Mouse (Mus musculus): ENCODE measurements at regions not wholly inside any gene's neighbourhood (a gene's known extent, or its start where the extent isn't known, plus 50 kb on each side); places are given as distances from the start of the nearest gene placed in this dataset.

DNA sequence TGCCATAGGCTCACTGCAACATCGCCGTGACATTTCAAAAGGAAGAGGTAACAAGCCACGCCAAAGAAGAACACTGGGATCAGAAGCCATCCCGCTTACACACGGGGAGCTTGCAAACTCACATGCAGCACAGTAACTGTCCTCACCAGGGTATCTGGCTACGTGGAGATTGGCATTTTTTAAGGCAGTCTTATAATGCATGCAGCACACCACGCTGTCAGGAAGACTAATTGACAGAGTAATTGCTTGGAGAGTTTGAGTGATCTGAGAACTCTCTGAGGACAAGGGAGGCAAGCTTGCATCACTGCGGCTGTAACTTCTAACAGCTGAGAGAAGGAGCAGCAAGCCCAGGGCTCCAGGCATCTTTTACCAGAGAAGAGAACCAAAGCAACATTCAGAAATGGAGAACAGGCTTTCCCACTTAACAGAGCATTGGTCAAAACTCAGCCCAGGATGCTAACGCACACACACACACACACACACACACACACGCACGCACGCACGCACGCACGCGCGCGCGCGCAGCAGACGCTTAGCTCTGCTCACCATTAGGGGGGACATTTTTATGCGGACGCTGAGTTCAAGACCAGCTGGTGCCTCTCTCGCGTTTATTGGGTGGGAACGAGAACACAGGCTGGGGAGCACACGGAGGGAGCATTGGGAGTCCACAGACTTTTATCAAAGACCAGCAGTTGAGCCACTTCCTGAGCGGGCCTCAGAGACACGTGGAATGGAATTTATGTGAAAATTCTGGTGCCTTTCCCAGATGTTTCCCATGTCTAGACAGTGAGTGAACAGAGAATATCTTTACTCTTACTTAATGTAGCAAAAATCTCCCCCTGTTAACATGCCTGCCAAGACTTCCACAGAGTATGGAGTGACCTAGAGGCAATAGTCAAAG lies 66.6 kb downstream of the 1700129C05Rik start:
- no peak for DNase-seq

DNA sequence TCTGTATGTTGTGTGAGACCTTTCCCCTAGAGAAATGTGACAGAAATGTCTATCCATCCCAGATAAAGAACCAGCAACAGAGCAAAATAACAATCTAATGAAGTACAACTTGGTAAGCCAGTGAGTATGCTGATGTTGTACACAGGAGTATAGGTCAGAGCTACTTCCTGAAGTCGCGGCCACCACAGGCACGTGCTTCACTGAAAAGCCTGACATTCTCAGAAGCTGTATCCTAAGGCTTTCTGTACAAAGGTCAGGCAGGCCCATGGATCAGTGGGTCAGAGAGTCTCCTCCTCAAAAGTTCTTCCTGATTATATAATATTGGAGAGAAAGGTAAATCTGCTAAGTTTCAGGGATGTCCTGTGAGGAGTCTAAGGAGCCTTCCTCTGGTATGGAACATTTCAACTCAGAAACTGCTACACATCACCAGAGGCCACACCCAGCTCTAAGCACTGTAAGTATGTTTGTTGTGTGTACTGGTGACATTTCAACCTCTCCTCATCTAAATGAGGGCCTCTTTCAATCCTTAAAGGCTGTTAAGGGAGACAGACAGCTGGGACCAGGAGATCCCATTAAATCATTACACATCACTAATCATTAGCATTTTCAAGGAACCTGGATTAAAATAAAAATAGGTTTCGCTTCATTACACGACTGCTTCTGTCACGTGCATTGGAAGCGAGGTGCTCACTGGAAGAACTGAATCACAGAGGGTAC lies 70.2 kb downstream of the 1700129C05Rik start:
- no peak for DNase-seq

DNA sequence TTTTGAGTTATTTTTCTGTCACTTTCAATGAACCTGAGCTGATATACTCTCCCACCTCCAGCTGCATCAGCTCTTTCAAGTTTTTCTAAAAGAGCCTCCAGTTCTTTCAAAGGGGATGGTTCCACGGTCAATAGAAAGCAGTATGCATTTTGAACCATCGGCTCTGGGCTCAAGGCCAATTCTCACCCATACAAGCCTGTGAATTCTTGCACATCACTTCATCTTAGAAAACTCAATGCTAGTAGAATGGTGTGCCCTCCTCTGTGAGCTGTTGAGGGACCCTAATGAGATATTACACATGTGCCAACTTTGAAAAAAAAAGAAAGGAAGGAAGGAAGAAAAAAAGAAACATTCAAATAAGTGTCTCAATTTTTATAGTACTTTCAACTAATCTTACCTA lies 72.6 kb downstream of the 1700129C05Rik start:
- DNase-seq, result no peak

DNA sequence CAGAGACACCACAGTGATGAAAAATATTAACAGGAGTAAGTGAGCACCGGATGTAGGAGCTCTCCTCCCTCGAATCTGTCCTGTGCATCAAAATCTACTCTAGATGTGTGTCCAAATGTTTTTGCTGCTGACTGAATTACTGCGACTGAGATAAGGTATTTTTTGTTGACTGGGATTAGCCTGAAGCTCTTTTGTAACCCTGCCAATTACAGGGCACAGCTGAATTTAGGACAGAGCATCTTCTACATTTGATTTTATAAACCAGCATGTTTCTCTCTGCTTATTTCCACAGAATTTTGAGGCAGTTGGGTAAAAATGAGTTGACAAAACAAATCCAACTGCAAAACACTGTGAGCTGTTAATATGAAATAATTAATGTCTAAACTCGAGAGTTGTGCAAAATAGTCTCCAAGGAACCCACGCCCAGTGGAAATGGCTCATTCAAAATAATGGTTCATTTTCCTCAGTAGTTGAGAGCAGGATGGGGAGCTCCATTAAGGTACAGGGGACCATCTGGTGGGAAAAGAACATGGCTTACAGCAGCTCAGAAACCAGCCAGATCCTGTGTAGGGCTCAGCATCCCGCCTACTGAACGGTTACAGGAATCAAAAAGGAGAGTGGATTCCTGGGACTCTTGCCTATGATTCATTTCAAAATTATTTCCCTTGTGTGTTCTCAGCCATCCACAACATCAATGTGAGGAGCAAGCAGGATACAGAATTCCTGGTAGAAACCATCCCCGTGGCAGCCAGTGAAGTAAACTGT lies 76.1 kb downstream of the 1700129C05Rik start:
- DNase-seq, result no peak

DNA sequence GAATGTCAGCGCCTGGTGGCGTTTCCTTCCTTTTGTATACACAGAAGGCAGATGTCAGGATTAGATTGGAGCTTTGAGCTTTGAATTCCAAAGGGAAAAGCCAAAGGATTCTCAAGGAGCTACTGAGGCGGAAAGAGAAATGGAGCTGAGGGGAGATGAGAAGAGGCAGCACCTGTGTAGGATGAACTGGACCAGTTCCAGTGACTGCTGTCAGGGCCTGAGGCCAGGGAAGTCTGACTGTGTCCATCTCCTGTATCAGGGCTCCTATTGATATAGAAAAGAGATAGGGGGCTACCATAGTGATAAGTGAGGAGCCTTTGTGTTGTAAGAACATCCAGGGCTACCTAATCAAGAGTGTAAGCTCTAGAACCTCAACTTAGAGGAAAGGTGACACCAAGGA lies 79.5 kb downstream of the 1700129C05Rik start:
- DNase-seq, result no peak

DNA sequence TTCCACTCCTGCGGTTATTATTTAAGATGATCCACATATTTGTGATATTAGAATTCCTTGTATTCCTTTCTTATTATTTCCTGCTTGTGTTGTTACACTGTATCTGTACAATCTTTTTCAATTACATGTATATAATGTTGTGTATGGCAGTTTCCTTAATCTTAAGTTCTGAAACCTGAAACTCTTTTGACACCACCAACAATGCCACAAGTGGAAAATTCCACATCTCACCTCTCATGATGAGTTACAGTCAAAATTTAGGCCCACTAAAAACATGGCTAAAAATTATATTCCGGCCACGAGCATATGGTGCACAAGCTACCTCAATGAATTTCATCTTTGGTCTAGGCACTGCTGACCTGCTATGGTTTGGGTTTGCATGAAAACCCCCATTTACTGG lies 85.9 kb downstream of the 1700129C05Rik start:
- DNase-seq, result no peak

DNA sequence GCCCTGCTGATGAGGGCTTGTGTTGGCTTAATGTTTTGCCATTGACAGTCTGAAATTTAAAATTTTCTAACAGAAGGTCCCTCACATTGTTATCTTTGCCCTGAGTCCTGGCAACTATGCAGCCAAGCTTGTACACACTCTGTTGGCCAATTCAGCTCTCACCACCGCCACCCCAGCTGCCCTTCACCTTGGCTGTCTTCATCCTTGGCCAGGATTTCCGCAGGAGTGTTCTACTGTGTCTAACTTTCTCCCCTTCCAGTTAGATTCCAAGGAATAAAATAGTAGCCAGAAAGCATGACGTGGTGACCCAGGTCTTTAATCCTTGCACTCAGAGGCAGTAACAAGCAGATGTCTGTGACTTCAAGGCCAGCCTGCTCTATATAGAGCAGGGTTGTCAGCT lies 87.4 kb downstream of the 1700129C05Rik start:
- peak in 1 of 2 experiments; percentile 18 for DNase-seq

- DNase-seq, result no peak
These were observed 90.3 kb downstream of the 1700129C05Rik start for GRCm38 (mm10) chr14:59052421-59052820.

DNA sequence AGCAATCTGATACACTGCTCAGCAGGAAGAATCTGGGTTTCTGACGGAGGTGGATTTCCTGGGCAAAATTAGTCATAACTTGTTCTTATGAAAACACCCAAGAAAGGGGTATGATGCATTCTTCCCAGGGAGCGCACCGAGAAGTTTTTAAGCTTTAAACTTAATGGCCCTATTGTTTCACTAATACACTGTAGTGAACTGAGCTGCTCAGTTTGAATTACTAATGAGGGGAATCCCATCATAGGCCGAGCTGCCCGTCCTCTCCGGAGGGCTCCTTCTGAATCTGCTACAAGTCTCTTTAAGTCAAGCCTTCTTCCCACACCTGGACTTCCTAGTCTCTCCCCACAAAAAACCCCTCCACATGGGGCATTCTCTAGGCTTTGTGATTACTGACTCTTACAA lies 91.2 kb downstream of the 1700129C05Rik start:
- no peak for DNase-seq

DNA sequence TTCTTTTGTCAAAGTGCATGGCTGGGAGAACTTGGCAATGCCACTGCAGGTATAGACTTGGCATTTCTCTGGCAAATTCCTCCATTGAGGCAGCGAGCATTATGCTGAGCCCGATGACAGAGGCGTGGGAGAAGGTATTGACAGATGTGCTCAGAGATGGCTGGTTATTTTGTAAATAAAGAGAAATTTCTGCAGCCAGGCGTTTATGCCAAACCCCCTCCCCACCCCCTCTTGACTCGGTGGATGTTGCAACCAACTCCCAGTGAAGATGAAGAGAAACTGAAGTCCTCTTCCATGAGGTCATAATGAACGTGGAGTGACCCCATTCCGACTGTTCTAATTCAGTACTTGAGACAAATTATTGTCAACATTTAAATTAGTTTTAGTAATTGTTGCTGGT lies 97.0 kb downstream of the 1700129C05Rik start:
- DNase-seq, result no peak

DNA sequence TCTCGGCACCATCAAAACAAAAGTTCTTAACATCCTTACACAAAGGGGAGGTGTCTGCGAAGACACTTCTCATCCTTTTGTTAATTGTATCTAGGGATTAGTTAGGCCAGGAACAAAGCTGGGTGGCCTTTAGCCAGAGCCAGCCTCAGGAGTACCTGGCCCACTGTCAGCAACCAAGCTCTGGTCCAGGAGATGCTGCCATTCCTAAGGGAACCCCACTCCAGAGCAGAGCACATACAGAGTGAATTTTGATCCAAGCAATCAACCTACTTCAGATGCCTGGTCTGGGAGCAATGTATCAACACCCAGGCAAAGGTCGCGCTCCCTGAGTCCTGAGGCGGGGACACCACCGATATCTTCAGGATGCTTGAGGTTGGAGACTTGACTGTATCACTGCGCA lies 97.5 kb downstream of the 1700129C05Rik start:
- DNase-seq, result no peak

DNA sequence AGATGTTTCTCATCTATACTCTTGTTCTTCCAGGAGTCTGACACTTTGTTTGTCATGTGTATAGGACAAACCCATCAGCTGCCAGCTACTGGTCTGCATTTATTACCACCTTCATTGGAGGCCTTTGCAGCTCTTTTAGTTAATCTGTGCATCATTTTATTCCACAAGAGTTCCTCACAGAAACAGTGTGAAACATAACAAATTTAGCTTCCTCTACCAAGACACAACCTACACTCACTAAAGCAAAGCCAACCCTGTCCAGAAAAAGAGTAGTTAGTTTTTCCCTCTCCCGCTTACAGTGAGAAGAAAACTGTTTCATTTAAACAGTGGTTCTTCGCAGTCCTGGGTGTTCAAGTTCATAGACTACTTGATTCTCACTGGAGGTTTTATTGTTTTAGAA lies 100.5 kb downstream of the 1700129C05Rik start:
- no peak for DNase-seq

GRCm38 (mm10) chr14:59025757-59026156 lies 116.9 kb downstream of the 1700129C05Rik start:
- peak; percentile 6 to 23 for DNase-seq

- DNase-seq, result no peak
These were observed 133.2 kb downstream of the 1700129C05Rik start for GRCm38 (mm10) chr14:59009534-59009933.

DNA sequence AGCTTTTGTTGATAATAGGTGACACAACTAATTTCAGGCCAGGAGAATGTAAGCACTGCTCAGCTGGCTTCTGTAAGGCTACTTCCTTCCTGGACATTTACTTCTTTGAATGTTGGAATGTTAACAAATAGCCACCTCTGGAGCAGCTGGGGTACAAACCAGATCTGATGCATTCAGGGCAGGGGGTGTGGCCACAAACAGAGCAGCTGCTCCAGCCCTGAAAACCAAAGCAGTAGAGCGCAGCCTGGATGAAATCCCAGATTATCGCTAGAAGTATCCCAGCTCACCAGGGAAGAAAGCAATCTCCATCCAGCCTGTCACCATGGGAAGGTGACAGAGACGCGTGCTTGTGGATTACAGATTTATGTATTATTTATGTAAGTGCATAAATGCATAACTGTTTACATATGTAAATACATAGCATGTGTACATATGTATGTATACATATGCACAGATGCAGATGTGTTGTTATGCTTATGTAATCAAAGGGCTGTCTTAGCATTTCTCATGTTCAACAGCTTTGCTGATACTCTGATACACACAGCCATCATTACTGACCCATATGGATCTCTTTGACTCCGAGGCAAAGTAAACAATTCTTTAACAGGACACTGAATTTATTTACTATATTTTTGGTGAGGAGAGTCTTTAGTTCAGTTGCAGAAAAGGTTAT lies 143.5 kb downstream of the 1700129C05Rik start:
- no peak for DNase-seq

DNA sequence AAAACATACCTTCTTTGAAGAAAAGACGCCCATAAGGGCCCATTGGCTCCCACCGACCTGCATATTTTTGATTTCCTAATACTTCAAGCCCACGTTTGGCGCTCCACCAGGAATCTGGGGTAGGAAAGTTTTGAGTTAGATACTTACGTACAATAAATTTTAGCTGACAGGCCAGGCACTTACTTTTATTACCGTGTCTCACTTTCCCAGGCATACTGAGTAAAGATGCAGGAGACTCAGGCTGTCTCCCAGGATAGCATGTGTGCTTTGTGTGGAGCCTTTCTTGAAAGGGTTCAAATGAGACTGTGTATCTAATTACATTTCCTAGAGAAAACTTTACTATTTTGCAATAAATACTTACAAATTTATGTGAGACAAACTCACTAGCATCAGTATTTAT lies 147.7 kb downstream of the 1700129C05Rik start:
- DNase-seq, result no peak

DNA sequence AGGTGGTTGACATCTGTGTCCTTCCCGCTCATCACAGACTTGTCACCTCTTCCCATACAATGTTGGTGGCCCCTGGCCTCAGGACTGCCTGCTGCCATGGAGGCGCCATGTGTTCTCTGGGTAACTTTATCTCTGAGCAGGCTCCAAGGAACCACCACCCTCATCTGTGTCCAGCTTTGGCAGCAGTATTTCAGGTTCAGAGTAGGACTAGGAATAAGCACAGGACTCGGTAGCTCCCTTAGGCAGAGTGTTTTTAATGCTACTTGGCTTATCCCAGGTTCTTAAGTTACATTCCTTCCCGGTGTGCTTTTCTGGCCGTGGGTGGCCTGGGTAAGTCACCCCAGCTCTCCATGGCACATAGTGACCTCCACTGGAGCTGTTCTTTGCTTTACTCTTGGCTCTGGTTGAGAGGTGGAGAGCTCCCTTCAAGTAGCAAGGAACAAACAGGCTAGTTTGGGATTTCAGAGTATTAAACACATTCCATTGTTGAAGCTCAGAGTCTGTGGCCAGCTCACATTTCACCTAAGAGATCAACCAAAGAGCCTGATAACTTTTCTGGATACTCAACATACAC lies 153.0 kb downstream of the 1700129C05Rik start:
- DNase-seq, result no peak

GRCm38 (mm10) chr14:58987688-58988087 lies 155.0 kb downstream of the 1700129C05Rik start:
- DNase-seq, result no peak

DNA sequence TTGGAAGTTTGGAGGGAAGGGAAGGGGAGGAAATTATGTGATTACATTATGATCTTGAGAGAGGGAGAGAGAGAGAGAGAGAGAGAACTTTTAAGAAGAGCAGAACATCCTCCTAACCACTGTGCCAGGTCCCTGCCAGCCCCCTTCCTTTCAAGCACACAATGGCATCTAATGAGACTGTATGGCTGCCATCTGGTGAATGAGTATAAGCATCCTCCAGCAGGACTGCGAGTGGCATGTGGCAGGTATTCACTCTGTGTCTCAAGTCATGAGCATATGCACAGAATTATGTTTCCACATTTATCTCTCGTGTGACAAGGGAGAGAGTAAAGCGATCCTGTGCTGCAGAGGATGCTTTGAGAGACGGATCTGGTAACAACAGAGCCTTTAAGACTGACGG lies 156.9 kb downstream of the 1700129C05Rik start:
- no peak for DNase-seq

DNA sequence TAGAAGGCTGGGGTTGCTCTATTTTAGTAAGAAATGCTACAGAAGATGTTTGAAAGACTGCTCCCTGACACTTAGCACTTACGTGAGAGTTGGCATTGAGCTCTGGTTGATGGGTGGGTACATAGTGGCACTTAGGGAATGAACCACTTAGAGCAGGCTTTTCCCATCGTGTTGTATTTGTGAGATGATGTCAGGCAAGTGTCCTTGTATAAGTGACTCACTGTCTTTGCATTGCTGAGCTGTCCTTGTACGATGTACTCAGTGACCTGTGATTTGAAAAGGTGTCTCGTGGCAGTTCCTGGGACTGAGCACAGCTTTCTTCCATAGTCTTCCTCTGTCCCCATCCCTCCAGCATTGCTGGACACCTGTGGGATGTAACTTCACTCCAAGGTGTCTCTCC lies 165.9 kb downstream of the 1700129C05Rik start:
- DNase-seq, result peak; percentile 2 to 32

- no peak for DNase-seq
These were observed 173.4 kb downstream of the 1700129C05Rik start for GRCm38 (mm10) chr14:58969248-58969647.

DNA sequence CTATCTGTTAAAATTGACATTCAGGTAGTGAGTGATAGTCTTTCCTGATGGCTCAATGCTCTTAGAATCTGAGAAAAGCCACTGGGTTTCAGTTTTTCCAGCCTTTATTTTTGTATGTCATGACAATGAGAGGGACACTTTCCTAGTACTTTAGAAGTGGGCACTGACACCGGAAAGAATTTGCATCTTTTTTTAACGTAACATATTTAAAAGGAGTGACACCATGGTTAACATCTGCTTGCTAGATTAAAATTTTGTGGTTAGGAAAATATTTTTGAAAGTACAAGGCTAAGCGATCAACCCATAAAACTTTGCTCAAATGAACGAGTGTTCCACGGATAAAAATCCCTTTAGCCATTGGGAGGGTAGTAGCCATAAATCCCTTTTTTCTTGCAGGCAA lies 174.7 kb downstream of the 1700129C05Rik start:
- no peak for DNase-seq

All from adrenal gland, postnatal 36 days (tissue).